Mouse (Mus musculus) neural tube, embryonic 15.5 days (tissue): Measurements from ENCODE around the gene Kxd1. TPM values are rescaled to one million over a fixed set of nuclear protein-coding genes. Genes with fewer than 3 reads are reported as not detected.

Experiments
- ATAC-seq: fragments of 200-750 bp; cut with Nextera tagmentation; 2 replicates; pipeline ENCODE4 v1.8.0; 2017; ENCODE audit warnings: mild to moderate bottlenecking, moderate TSS enrichment, moderate library complexity; ENCODE audit not compliant: low FRiP score
- H3K27ac ChIP-seq: fragments of 300-500 bp; sonication (generic); replicated peaks from 2 replicates; pipeline ENCODE4 v1.5.1; 2015; ENCODE audit warnings: mild to moderate bottlenecking, inconsistent platforms
- H3K27me3 ChIP-seq: fragments of 300-500 bp; sonication (generic); replicated peaks from 2 replicates; pipeline ENCODE4 v1.6.1; 2015; ENCODE audit warnings: inconsistent platforms
- H3K36me3 ChIP-seq: fragments of 300-500 bp; sonication (generic); 2 replicates; pipeline ENCODE4 v1.6.1; 2015; ENCODE audit warnings: inconsistent platforms
- H3K4me1 ChIP-seq: fragments of 300-500 bp; sonication (generic); 2 replicates; pipeline ENCODE4 v1.6.1; 2015; ENCODE audit warnings: inconsistent platforms
- H3K4me2 ChIP-seq: fragments of 300-500 bp; sonication (generic); 2 replicates; pipeline ENCODE4 v1.6.1; 2015; ENCODE audit warnings: inconsistent platforms, mild to moderate bottlenecking, moderate library complexity
- H3K4me3 ChIP-seq: fragments of 300-500 bp; sonication (generic); replicated peaks from 2 replicates; pipeline ENCODE4 v1.5.1; 2015; ENCODE audit warnings: mild to moderate bottlenecking, inconsistent platforms
- H3K9ac ChIP-seq: fragments of 300-500 bp; sonication (generic); replicated peaks from 2 replicates; pipeline ENCODE4 v1.6.1; 2015; ENCODE audit warnings: mild to moderate bottlenecking, inconsistent platforms
- H3K9me3 ChIP-seq: fragments of 300-500 bp; sonication (generic); replicated peaks from 2 replicates; pipeline ENCODE4 v1.6.1; 2016; ENCODE audit warnings: inconsistent platforms
- WGBS: fragments of 180-500 bp; shearing (Covaris S2); methylation state at CpG from one replicate; pipeline ENCODE4 v1.1.7; 2015; ENCODE audit warnings: mixed read lengths; 5-methylcytosine and 5-hydroxymethylcytosine counted together
- polyA plus RNA-seq: library from polyadenylated mRNA; unstranded; fragments of >200 nt; fragmentation: Nextera tagmentation; extraction: Ambion mirVana; gene quantifications from 2 replicates; pipeline ENCODE4 v1.2.1, GENCODE M21; 2015

The Kxd1 gene
- polyA plus RNA-seq, 1 experiment from 2014 or later, result 44.4 TPM

GRCm38 (mm10) chr8:70561357-70561756 lies 33.6 kb upstream of the Kxd1 start:
- 80% methylated on average over 4 of the region's 4 CpGs for WGBS
- no peak for ATAC-seq
- Histone ChIP-seq H3K9me3 (no peaks in the 10 kb centered on the region), H3K9ac (no peak overlapping the region), H3K27me3 (no peaks in the 10 kb centered on the region), H3K27ac (no peak overlapping the region), H3K4me2 (no peak overlapping the region), H3K4me3 (no peak overlapping the region), H3K4me1 (peaks cover 30% of the 10 kb centered on the region), H3K36me3 (0 out of 2 replicates have a peak, but pooled peaks cover 4% of the 10 kb centered on the region)

- Histone ChIP-seq H3K4me3 (no peak overlapping the region), H3K4me2 (no peak overlapping the region), H3K4me1 (peaks cover 28% of the 10 kb centered on the region), H3K9ac (no peak overlapping the region), H3K27ac (no peak overlapping the region), H3K9me3 (no peaks in the 10 kb centered on the region), H3K36me3 (0 out of 2 replicates have a peak, but pooled peaks cover 4% of the 10 kb centered on the region), H3K27me3 (no peaks in the 10 kb centered on the region)
- no peak for ATAC-seq
- 85% methylated on average over 3 of the region's 3 CpGs for WGBS
These were observed 32.8 kb upstream of the Kxd1 start for GRCm38 (mm10) chr8:70560564-70560963.

- Histone ChIP-seq H3K27ac (no peak overlapping the region), H3K27me3 (no peaks in the 10 kb centered on the region), H3K9me3 (no peaks in the 10 kb centered on the region), H3K4me1 (peaks cover 24% of the 10 kb centered on the region), H3K9ac (no peak overlapping the region), H3K4me2 (no peak overlapping the region), H3K4me3 (no peak overlapping the region), H3K36me3 (0 out of 2 replicates have a peak, but pooled peaks cover 4% of the 10 kb centered on the region)
- WGBS, result 75% methylated on average over 2 of the region's 2 CpGs
- ATAC-seq, result no peak
These were observed 32.3 kb upstream of the Kxd1 start for GRCm38 (mm10) chr8:70560096-70560495.

GRCm38 (mm10) chr8:70558983-70559382 lies 31.2 kb upstream of the Kxd1 start:
- 85% methylated on average over 3 of the region's 3 CpGs for WGBS
- peaks cover 23% of the 10 kb centered on the region for H3K4me1 ChIP-seq
- no peaks in the 10 kb centered on the region for H3K27me3 ChIP-seq
- H3K4me2 ChIP-seq, result no peak overlapping the region
- H3K27ac ChIP-seq, result no peak overlapping the region
- no peaks in the 10 kb centered on the region for H3K9me3 ChIP-seq
- H3K9ac ChIP-seq, result no peak overlapping the region
- ATAC-seq, result no peak
- H3K4me3 ChIP-seq, result no peak overlapping the region
- H3K36me3 ChIP-seq, result 0 out of 2 replicates have a peak, but pooled peaks cover 4% of the 10 kb centered on the region

DNA sequence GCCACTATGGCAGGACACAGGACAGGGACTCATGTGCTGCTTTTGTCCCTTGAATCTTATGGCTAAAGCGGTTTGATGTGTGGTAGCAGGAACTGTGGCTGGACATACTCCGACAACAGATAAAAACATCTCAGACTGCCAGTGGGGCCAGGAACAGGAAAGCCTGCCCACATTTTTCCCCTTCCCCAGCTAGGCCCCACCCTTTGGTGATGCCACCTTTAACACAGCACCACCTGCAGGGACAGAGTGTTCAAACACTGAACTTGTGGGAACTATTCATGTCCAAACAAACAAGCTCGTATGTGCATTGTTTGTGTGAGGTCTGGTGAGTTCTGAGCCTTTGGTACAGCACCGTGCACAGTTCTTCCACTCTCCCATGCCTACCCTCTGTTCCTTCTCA lies 30.6 kb upstream of the Kxd1 start:
- Histone ChIP-seq H3K4me3 (no peak overlapping the region), H3K27ac (no peak overlapping the region), H3K9me3 (no peaks in the 10 kb centered on the region), H3K4me1 (peaks cover 29% of the 10 kb centered on the region), H3K27me3 (no peaks in the 10 kb centered on the region), H3K36me3 (0 out of 2 replicates have a peak, but pooled peaks cover 4% of the 10 kb centered on the region), H3K4me2 (no peak overlapping the region), H3K9ac (no peak overlapping the region)
- no peak for ATAC-seq
- WGBS, result 74% methylated on average over 4 of the region's 4 CpGs

DNA sequence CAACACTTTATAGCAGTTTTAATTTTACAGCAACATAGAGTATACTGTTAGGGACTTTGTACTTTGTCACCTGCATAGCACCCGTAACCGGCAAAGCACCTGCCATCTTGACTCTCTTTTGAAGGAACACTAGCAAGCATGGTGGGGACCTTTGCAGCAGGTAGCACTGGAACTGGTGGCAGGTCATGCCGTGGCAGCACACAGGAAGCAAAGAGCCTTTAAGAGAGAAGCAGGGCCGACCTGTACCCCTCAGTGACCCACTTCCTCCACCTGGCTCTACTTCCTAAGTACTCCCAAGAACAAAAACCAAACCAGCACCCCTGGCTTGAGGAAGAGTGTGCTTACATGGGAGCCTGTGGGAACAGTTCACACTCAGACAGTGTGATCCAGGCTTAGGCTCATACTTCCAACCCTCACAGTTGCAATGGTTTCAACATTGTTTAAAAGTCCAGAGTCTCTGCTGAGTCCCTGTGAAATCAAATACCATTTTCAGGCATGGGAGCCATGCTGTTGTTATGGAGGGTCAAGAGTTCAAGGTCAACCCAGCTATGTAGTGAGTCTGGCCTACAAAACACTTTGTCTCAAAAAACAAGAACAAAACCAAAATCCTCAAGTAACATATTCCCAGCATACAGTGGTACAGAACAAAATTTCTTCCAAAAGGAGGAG lies 27.5 kb upstream of the Kxd1 start:
- Histone ChIP-seq H3K4me2 (no peak overlapping the region), H3K27ac (no peak overlapping the region), H3K4me1 (peaks cover 39% of the 10 kb centered on the region), H3K9ac (no peak overlapping the region), H3K4me3 (no peak overlapping the region), H3K27me3 (no peaks in the 10 kb centered on the region), H3K9me3 (no peaks in the 10 kb centered on the region), H3K36me3 (0 out of 2 replicates have a peak, but pooled peaks cover 4% of the 10 kb centered on the region)
- WGBS, result 96% methylated on average over 4 of the region's 4 CpGs
- ATAC-seq, result no peak

- 0 out of 2 replicates have a peak, but pooled peaks cover 4% of the 10 kb centered on the region for H3K36me3 ChIP-seq
- peak overlapping the region; percentile 48 for H3K27ac ChIP-seq
- H3K4me1 ChIP-seq, result peaks cover 33% of the 10 kb centered on the region
- H3K9me3 ChIP-seq, result no peaks in the 10 kb centered on the region
- no peak for ATAC-seq
- no peaks in the 10 kb centered on the region for H3K27me3 ChIP-seq
- H3K4me2 ChIP-seq, result no peak overlapping the region
- H3K9ac ChIP-seq, result no peak overlapping the region
- H3K4me3 ChIP-seq, result no peak overlapping the region
These were observed 26.0 kb upstream of the Kxd1 start for GRCm38 (mm10) chr8:70553740-70554139.

DNA sequence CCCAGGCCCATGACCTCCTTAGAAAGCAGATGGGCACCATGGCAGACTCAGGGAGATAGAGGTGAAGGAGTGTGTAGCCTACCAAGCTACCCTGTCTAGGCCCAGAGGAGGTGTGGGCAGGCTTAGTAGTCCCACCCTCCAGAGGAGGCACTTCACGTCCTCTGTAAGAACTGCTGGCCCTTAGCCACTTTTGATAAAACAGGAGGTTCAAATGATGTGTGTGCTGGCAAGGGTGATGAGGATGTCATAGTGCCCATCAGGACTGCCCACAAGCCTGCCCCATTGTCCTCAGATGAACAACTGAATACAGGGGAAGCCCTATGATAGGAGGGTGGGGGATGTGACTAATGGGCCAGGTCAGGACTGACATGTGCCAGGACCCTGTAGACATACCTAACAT lies 25.1 kb upstream of the Kxd1 start:
- no peaks in the 10 kb centered on the region for H3K9me3 ChIP-seq
- no peaks in the 10 kb centered on the region for H3K27me3 ChIP-seq
- no peak for ATAC-seq
- no peak overlapping the region for H3K4me2 ChIP-seq
- 0 out of 2 replicates have a peak, but pooled peaks cover 4% of the 10 kb centered on the region for H3K36me3 ChIP-seq
- H3K27ac ChIP-seq, result 0 out of 2 replicates have a peak overlapping the region, but pooled peaks have one; percentile 28
- H3K9ac ChIP-seq, result no peak overlapping the region
- H3K4me1 ChIP-seq, result peaks cover 33% of the 10 kb centered on the region
- 65% methylated on average over 1 of the region's 1 CpGs for WGBS
- no peak overlapping the region for H3K4me3 ChIP-seq

- Histone ChIP-seq H3K9me3 (no peaks in the 10 kb centered on the region), H3K4me1 (peaks cover 30% of the 10 kb centered on the region), H3K4me2 (no peak overlapping the region), H3K27ac (no peak overlapping the region), H3K36me3 (no peaks in the 10 kb centered on the region; the same call in 1 of the 2 replicates), H3K9ac (no peak overlapping the region; the same call in 1 of the 2 replicates), H3K4me3 (no peak overlapping the region), H3K27me3 (no peaks in the 10 kb centered on the region)
- 82% methylated on average over 3 of the region's 3 CpGs for WGBS
- no peak for ATAC-seq
These were observed 23.9 kb upstream of the Kxd1 start for GRCm38 (mm10) chr8:70551558-70552161.

- Histone ChIP-seq H3K4me3 (no peak overlapping the region), H3K4me1 (peaks cover 31% of the 10 kb centered on the region), H3K27ac (no peak overlapping the region), H3K9ac (no peak overlapping the region), H3K9me3 (no peaks in the 10 kb centered on the region), H3K27me3 (no peaks in the 10 kb centered on the region), H3K4me2 (no peak overlapping the region), H3K36me3 (no peaks in the 10 kb centered on the region; the same call in 1 of the 2 replicates)
- WGBS, result 90% methylated on average over 10 of the region's 10 CpGs
- no peak for ATAC-seq
These were observed 21.8 kb upstream of the Kxd1 start for GRCm38 (mm10) chr8:70549412-70550184.

DNA sequence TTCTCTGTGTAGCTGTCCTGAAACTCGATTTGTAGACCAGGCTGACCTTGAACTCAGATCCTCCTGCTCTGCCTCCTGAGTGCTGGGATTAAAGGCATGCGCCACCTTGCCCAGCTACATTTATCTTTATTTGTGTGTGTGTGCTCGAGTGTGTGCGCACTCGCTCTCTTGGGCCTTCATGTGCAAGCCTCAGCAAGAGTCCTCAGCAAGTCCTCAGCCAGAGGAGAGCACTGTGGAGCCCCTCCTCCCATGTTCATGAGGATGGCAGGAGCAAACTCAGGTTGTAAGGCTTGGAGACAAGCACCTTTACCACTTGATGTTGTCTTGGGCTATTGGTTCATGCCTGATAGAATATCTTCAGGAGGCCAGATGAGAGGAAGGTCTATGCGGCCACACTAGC lies 20.0 kb upstream of the Kxd1 start:
- Histone ChIP-seq H3K27me3 (no peaks in the 10 kb centered on the region), H3K4me2 (no peak overlapping the region), H3K9me3 (no peaks in the 10 kb centered on the region), H3K36me3 (no peaks in the 10 kb centered on the region; the same call in 1 of the 2 replicates), H3K9ac (no peak overlapping the region), H3K4me1 (peaks cover 30% of the 10 kb centered on the region), H3K4me3 (no peak overlapping the region), H3K27ac (no peak overlapping the region)
- ATAC-seq, result no peak
- WGBS, result 88% methylated on average over 6 of the region's 6 CpGs
